ENCODE assay signal across 16 mouse cellular contexts in genomic region chr10:16156954-16157353, GRCm38 (mm10).
DNase-seq lines count a peak whose midpoint lies in the region; ATAC-seq lines count a peak whose summit lies in the region.
"Had no signal": no experiment of that assay in that cellular context is flagged by ENCODE, and none has a peak within 500 bp of the region (broad histone marks: within the 10 kb centered on the region; RNA-seq: fewer than 3 reads in every experiment).

No protein-coding gene starts in this region.

- 88% methylated on average over 5 of the region's 5 CpGs for WGBS in heart, embryonic 10.5 days
- 60% methylated on average over 5 of the region's 5 CpGs for WGBS in midbrain, embryonic 13.5 days
- 53% methylated on average over 5 of the region's 5 CpGs for WGBS in midbrain, embryonic 16.5 days
- WGBS in hindbrain, embryonic 14.5 days = 57% methylated on average over 5 of the region's 5 CpGs

- H3K4me1 ChIP-seq in heart, embryonic 10.5 days = no peaks in the 10 kb centered on the region
- no peaks in the 10 kb centered on the region for H3K4me1 ChIP-seq in midbrain, embryonic 13.5 days (replicated peaks)
- no peaks in the 10 kb centered on the region for H3K4me1 ChIP-seq in midbrain, embryonic 16.5 days (ENCODE audit: control insufficient read depth, insufficient read depth, low read length)
- H3K4me1 ChIP-seq in hindbrain, embryonic 14.5 days (replicated peaks; ENCODE audit: control insufficient read depth, insufficient read depth, low read length) = no peaks in the 10 kb centered on the region
- H3K4me1 ChIP-seq: heart, embryonic 12.5 days; liver, embryonic 12.5 days had no signal

- ATAC-seq in midbrain, embryonic 13.5 days = peak; percentile 40; the same call in 1 of the 2 replicates
- ATAC-seq in midbrain, embryonic 16.5 days = no peak
- 0 out of 2 replicates have a peak, but pooled peaks have one; percentile 68 for ATAC-seq in hindbrain, embryonic 14.5 days (ENCODE audit: low FRiP score)
- ATAC-seq: liver, embryonic 12.5 days had no signal

- no peak overlapping the region for H3K27ac ChIP-seq in heart, embryonic 10.5 days
- no peak overlapping the region for H3K27ac ChIP-seq in midbrain, embryonic 13.5 days
- no peak overlapping the region for H3K27ac ChIP-seq in midbrain, embryonic 16.5 days (ENCODE audit: low read length)
- peak overlapping the region; percentile 20; the same call in 1 of the 2 replicates for H3K27ac ChIP-seq in hindbrain, embryonic 14.5 days
- H3K27ac ChIP-seq: liver, embryonic 12.5 days had no signal

- H3K9me3 ChIP-seq in heart, embryonic 10.5 days = no peaks in the 10 kb centered on the region
- no peaks in the 10 kb centered on the region for H3K9me3 ChIP-seq in midbrain, embryonic 13.5 days
- H3K9me3 ChIP-seq in midbrain, embryonic 16.5 days (replicated peaks; ENCODE audit: control insufficient read depth, low read length, poor library complexity, severe bottlenecking) = no peaks in the 10 kb centered on the region
- no peaks in the 10 kb centered on the region for H3K9me3 ChIP-seq in hindbrain, embryonic 14.5 days (ENCODE audit: control insufficient read depth, low read length)
- H3K9me3 ChIP-seq: heart, embryonic 12.5 days; liver, embryonic 12.5 days had no signal

- H3K4me3 ChIP-seq in heart, embryonic 10.5 days = no peak overlapping the region
- no peak overlapping the region for H3K4me3 ChIP-seq in midbrain, embryonic 13.5 days (replicated peaks)
- no peak overlapping the region for H3K4me3 ChIP-seq in midbrain, embryonic 16.5 days (ENCODE audit: low read depth, low read length)
- no peak overlapping the region for H3K4me3 ChIP-seq in hindbrain, embryonic 14.5 days (replicated peaks; ENCODE audit: low read length)
- H3K4me3 ChIP-seq: heart, embryonic 12.5 days; liver, embryonic 12.5 days had no signal

- no peaks in the 10 kb centered on the region for H3K36me3 ChIP-seq in heart, embryonic 10.5 days
- no peaks in the 10 kb centered on the region for H3K36me3 ChIP-seq in midbrain, embryonic 13.5 days
- no peaks in the 10 kb centered on the region for H3K36me3 ChIP-seq in midbrain, embryonic 16.5 days (ENCODE audit: control insufficient read depth, insufficient read depth, low read length)
- H3K36me3 ChIP-seq in hindbrain, embryonic 14.5 days (replicated peaks; ENCODE audit: control insufficient read depth, insufficient read depth) = no peaks in the 10 kb centered on the region
- H3K36me3 ChIP-seq: heart, embryonic 12.5 days; liver, embryonic 12.5 days had no signal

- H3K9ac ChIP-seq in midbrain, embryonic 13.5 days (replicated peaks) = no peak overlapping the region
- no peak overlapping the region for H3K9ac ChIP-seq in midbrain, embryonic 16.5 days (ENCODE audit: low read depth, low read length)
- no peak overlapping the region for H3K9ac ChIP-seq in hindbrain, embryonic 14.5 days
- H3K9ac ChIP-seq: heart, embryonic 12.5 days; liver, embryonic 12.5 days had no signal

- H3K27me3 ChIP-seq in heart, embryonic 10.5 days (ENCODE audit: insufficient read depth, poor library complexity, severe bottlenecking) = no peaks in the 10 kb centered on the region
- H3K27me3 ChIP-seq in midbrain, embryonic 13.5 days = no peaks in the 10 kb centered on the region
- no peaks in the 10 kb centered on the region for H3K27me3 ChIP-seq in midbrain, embryonic 16.5 days (ENCODE audit: control insufficient read depth, insufficient read depth, low read depth, low read length)
- no peaks in the 10 kb centered on the region for H3K27me3 ChIP-seq in hindbrain, embryonic 14.5 days (ENCODE audit: control insufficient read depth, insufficient read depth, low read length)
- H3K27me3 ChIP-seq: heart, embryonic 12.5 days; liver, embryonic 12.5 days had no signal

- DNase-seq in heart, adult 11 months = peak; percentile 33
- DNase-seq in heart, embryonic 10.5 days (ENCODE audit: low spot score) = no peak
- DNase-seq in hindbrain, embryonic 14.5 days (ENCODE audit: low spot score) = peak; percentile 37
- peak; percentile 40 for DNase-seq in telencephalon, adult 2 months (ENCODE audit: low read depth, low spot score)
- no peak for DNase-seq in MN1 (ENCODE audit: low spot score)
- no peak for DNase-seq in embryo, embryonic 10.5 days (ENCODE audit: low spot score)
- DNase-seq: adrenal gland, adult 8-10 months; cerebellum, postnatal 14 days; gastrocnemius, postnatal 14 days; heart, postnatal 4 days; kidney, adult 11 months; kidney, postnatal 25 days had no signal

- no peak overlapping the region for H3K4me2 ChIP-seq in midbrain, embryonic 13.5 days (replicated peaks)
- H3K4me2 ChIP-seq in midbrain, embryonic 16.5 days (ENCODE audit: low read length) = no peak overlapping the region
- H3K4me2 ChIP-seq in hindbrain, embryonic 14.5 days (replicated peaks) = no peak overlapping the region
- H3K4me2 ChIP-seq: heart, embryonic 12.5 days; liver, embryonic 12.5 days had no signal

Comparison
In these comparisons a context has a peak if more than half of its experiments do, and no peak if none do; other contexts are left out.
1. DNase-seq: peak in heart, adult 11 months (single experiment), hindbrain, embryonic 14.5 days (single experiment) and telencephalon, adult 2 months (single experiment); none in heart, embryonic 10.5 days (single experiment), MN1 (single experiment) and embryo, embryonic 10.5 days (single experiment).